Mouse (Mus musculus) 3134 (cell line): Measurements from ENCODE around the gene Ska3.
A peak's percentile ranks its signal among the peaks of the same experiment; 100 is the strongest.

ENCODE experiments used
- DNase-seq: peaks from one replicate; pipeline ENCODE4 v3.0.0-alpha.2; 2011; ENCODE audit warnings: low spot score; ENCODE audit not compliant: insufficient read length; ENCODE audit errors: extremely low read depth

Ska3 gene

GRCm38 (mm10) chr14:57797991-57798931 lies 27.7 kb downstream of the Ska3 start, which contains the start of gene Sap18:
Sap18 (plus strand) TSS chr14:57798180.
- DNase-seq = peak; percentile 97

GRCm38 (mm10) chr14:57797551-57797950 lies 28.4 kb downstream of the Ska3 start:
- DNase-seq = peak; percentile 10

- DNase-seq = peak; percentile 60
Observed at GRCm38 (mm10) chr14:57791171-57791570, 34.8 kb downstream of the Ska3 start.

GRCm38 (mm10) chr14:57789759-57790158 lies 36.2 kb downstream of the Ska3 start:
- no peak for DNase-seq

- DNase-seq = no peak
Observed at GRCm38 (mm10) chr14:57789311-57789710, 36.7 kb downstream of the Ska3 start.

- DNase-seq = no peak
Observed at GRCm38 (mm10) chr14:57787406-57787805, 38.6 kb downstream of the Ska3 start.

GRCm38 (mm10) chr14:57772157-57772815 lies 53.7 kb downstream of the Ska3 start:
- no peak for DNase-seq

- no peak for DNase-seq
Observed at GRCm38 (mm10) chr14:57769102-57769501, 56.9 kb downstream of the Ska3 start.

- DNase-seq = peak; percentile 75
Observed at GRCm38 (mm10) chr14:57760447-57761412, 65.3 kb downstream of the Ska3 start.

- DNase-seq = no peak
Observed at GRCm38 (mm10) chr14:57758237-57758636, 67.7 kb downstream of the Ska3 start, which contains the start of gene Lats2. Lats2 (minus strand) TSS chr14:57758388.
